Mouse (Mus musculus) small intestine, adult 2 months (tissue): ENCODE measurements around the gene Slc6a17. TPM values are rescaled to one million over a fixed set of nuclear protein-coding genes. Genes with fewer than 3 reads are reported as not detected.

Experiments used
- H3K27ac ChIP-seq: fragments of 200-500 bp; 2 replicates; pipeline ENCODE4 v1.5.1; 2012; ENCODE audit warnings: low read depth, low read length, control low read depth, inconsistent platforms; ENCODE audit not compliant: insufficient read depth
- H3K27me3 ChIP-seq: fragments of 200-500 bp; 2 replicates; pipeline ENCODE4 v1.6.1; 2012; ENCODE audit warnings: mild to moderate bottlenecking, moderate library complexity, low read length, inconsistent platforms; ENCODE audit not compliant: control insufficient read depth, insufficient read depth
- H3K36me3 ChIP-seq: fragments of 200-500 bp; 2 replicates; pipeline ENCODE4 v1.6.1; 2012; ENCODE audit warnings: mild to moderate bottlenecking, low read length, control low read depth, inconsistent platforms; ENCODE audit not compliant: control insufficient read depth, insufficient read depth
- H3K4me1 ChIP-seq: fragments of 200-500 bp; 2 replicates; pipeline ENCODE4 v1.6.1; 2012; ENCODE audit warnings: low read length, inconsistent platforms, mixed read lengths; ENCODE audit not compliant: control insufficient read depth, insufficient read depth, insufficient read length
- H3K4me3 ChIP-seq: fragments of 200-500 bp; 2 replicates; pipeline ENCODE4 v1.5.1; 2012; ENCODE audit warnings: low read depth, mild to moderate bottlenecking, control low read depth, inconsistent platforms, low read length, moderate library complexity
- CTCF ChIP-seq: fragments of 200-500 bp; IDR thresholded peaks from 2 replicates; pipeline ENCODE4 v1.5.1; 2012; ENCODE audit warnings: low read depth, mild to moderate bottlenecking, control low read depth, inconsistent platforms, low read length, moderate library complexity, mixed read lengths; ENCODE audit not compliant: insufficient replicate concordance, insufficient read length; ENCODE audit errors: extremely low read depth
- POLR2A ChIP-seq: fragments of 200-500 bp; IDR thresholded peaks from 2 replicates; pipeline ENCODE4 v1.6.1; 2012; ENCODE audit warnings: low read depth, mild to moderate bottlenecking, control low read depth, inconsistent platforms, low read length, moderate library complexity
- WGBS: fragments of 180-500 bp; shearing (Covaris S2); methylation state at CpG from one replicate; pipeline ENCODE4 v1.1.7; 2018; 5-methylcytosine and 5-hydroxymethylcytosine counted together
- polyA plus RNA-seq: library from polyadenylated mRNA; depleted of rRNA; stranded (reverse); fragments of >200 nt; gene quantifications from 2 replicates; pipeline ENCODE4 v1.2.3, GENCODE M21; 2012

Gene Slc6a17
- polyA plus RNA-seq, 1 experiment, result 1.6 TPM

DNA sequence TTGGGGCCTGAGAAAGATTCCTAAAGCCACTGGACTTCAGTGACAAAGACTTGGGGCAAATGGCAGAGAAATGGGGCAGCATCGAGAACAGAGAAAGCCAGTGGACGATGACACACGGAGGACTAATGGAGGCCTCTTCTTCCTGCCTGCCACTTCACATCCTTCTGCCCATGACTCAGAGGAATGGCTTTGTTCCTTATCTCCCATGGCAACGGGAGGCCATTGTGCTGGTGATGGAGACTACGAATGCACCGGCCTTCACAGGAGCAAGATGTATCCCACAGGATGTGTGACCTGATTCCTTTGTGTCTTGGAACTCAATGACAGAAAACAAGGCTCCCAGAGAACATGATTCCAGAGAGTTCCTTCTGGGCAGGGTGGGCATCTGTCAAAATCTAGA, 6.7 kb upstream of the Slc6a17 start:
- TF ChIP-seq POLR2A (no peak), CTCF (no peak)
- 66% methylated on average over 6 of the region's 6 CpGs for WGBS
- H3K36me3 ChIP-seq, result no peaks in the 10 kb centered on the region
- H3K27me3 ChIP-seq, result peaks cover 3% of the 10 kb centered on the region; the same call in 1 of the 2 replicates
- H3K4me1 ChIP-seq, result no peaks in the 10 kb centered on the region
- no peak overlapping the region for H3K4me3 ChIP-seq
- no peak overlapping the region for H3K27ac ChIP-seq

DNA sequence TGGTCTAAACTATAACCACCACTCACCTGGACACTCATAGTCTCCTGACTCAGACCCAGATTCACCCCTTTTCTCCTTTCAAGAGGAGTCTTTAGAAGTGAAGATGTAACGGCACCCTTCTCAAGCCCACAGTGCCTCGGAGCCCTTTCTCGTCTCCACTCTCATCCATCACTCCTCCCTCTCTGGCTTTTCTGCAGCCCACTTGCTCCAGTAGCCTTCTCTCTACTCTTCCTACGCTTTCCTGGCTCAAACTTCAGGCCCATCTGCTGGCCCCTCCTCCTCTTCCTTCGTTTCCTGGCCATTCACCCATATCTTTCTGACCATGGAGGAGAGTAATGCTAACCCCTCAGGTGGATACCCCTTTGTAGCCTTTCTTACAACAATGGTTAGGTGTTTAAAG, 3.1 kb upstream of the Slc6a17 start:
- TF ChIP-seq CTCF (no peak), POLR2A (no peak)
- Histone ChIP-seq H3K27me3 (peaks cover 21% of the 10 kb centered on the region), H3K4me1 (peaks cover 4% of the 10 kb centered on the region; the same call in 1 of the 2 replicates), H3K4me3 (no peak overlapping the region), H3K27ac (no peak overlapping the region), H3K36me3 (no peaks in the 10 kb centered on the region)
- WGBS, result 73% methylated on average over 5 of the region's 5 CpGs

DNA sequence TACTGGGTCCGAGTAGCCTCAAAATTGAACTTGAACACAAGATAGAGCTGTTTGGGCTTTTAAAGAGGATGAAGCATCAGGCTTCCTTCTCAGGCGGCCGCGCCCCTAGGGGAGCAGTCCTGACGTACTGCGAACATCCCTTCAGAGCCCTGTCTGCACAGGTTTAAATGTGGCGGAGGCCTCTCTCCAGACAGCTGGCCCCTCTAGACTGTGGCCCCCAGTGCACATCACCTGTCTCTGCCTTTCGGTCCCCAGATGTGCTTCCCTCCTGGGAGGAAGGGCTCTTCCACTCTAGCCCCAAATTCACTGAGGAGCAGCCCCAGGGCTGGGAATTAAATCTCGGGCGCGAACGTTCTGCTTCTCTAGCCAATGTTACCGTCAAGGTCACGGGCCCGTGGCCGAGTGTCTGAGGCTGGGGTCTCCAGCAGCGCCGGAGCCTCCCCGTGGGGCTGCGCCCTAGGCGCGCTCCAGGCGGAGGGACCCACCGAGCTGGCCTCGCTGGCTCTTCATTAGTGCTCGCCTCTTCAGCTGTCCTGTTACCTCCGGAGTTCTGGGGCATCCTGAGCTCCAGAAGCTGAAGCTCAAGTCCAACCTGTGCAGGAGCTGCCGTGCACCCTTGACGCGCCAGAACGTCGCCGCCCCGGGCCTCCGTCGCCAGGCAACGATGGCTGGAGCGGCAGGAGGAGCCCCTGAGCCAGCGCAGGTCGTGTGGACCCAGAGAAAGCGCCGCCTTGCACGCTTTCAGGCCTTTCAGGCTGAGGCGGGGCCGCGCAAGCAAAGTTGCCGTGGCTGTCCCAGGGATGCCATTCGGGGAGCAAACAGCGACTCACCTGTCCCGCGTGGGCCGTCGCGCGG, 815 bp downstream of the Slc6a17 start:
- Histone ChIP-seq H3K4me3 (peak overlapping the region; percentile 49), H3K4me1 (peaks cover 4% of the 10 kb centered on the region; the same call in 1 of the 2 replicates), H3K27ac (no peak overlapping the region), H3K27me3 (peaks cover 21% of the 10 kb centered on the region), H3K36me3 (no peaks in the 10 kb centered on the region)
- TF ChIP-seq POLR2A, result no peak
- no peak for TF ChIP-seq CTCF
- WGBS, result 8% methylated on average over 55 of the region's 55 CpGs

DNA sequence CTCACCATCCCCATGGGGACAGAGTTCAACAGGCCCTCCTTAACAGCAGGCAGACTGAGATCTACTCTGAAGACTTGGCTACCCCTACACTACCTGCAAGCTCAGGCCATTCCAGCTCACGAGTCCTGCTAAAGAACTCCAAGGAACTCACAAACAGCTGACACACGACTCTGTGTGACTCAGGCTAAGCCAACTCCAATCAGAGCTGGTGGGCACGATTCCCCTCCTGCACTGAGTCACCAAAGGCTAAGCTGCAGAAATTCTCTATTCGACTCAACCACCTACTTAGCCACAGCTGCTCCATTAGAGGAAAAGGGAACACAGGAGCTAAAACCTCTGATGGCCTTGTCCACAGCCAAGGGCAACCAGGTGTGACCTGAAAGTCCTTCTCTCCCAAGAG, 1.8 kb downstream of the Slc6a17 start:
- Histone ChIP-seq H3K27ac (no peak overlapping the region), H3K27me3 (peaks cover 21% of the 10 kb centered on the region), H3K4me3 (no peak overlapping the region), H3K4me1 (peaks cover 4% of the 10 kb centered on the region; the same call in 1 of the 2 replicates), H3K36me3 (no peaks in the 10 kb centered on the region)
- TF ChIP-seq CTCF (no peak), POLR2A (no peak)
- 68% methylated on average over 4 of the region's 4 CpGs for WGBS

DNA sequence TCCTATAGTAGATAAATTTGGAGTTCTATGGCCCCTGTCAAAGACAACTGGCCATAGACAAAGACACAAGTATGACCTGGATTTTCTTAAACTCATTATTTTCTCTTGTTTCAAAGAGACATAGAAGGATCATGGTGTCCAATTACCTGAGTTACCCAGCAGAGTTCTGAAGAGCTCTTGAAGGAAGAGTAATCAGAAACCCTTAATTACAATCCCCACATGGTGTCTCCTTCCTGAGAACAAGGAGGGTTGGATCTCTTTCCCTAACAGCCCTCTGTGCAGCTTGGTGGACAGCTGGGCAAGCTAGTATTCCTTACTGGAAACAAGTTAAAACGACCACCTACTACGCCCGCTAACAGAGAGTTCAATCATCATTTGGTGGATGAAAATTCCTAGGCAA, 6.4 kb downstream of the Slc6a17 start:
- TF ChIP-seq POLR2A (no peak), CTCF (no peak)
- WGBS, result 83% methylated on average over 3 of the region's 3 CpGs
- Histone ChIP-seq H3K4me3 (no peak overlapping the region), H3K27me3 (no peaks in the 10 kb centered on the region; the same call in none of the 2 replicates), H3K27ac (no peak overlapping the region), H3K36me3 (no peaks in the 10 kb centered on the region), H3K4me1 (no peaks in the 10 kb centered on the region)

DNA sequence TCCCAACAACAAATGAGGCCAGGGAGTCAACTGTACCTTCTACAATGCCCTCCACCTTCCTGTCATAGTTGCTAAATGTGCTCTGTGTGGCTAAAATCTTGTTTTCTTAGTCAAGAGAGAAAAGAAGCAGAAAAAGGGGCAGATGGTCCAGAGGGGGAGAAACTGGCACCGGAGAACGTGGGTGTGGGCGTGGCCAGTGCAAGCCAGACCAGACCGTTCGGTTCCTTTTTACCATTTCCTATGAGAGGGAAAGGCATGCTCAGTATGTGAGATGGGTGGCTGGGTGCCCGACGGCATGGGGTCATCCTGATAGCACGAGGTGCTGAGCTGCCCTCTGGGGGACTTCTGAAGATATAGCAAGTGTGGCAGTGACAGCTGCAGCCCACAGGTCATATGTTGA, 9.1 kb downstream of the Slc6a17 start:
- 50% methylated on average over 8 of the region's 8 CpGs for WGBS
- TF ChIP-seq POLR2A (no peak), CTCF (no peak)

DNA sequence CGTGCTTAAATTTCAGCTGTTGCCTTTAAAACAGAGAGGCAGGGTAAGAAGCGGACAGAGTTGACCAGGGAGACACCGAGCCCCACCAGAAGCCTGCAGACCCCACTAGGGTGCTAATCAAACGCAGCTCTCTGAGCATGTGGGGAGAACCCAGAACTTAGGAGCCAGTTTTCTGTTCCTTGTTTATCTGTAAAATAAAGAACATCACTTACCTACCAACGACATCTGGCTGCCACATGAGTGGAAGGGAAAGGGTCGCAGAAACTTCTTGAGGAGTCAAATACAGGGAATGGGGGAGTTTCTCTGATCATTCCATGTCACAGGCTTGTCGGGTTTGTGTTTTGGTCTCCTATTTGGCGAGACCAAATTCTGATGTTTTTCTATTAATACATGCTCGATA, 9.9 kb downstream of the Slc6a17 start:
- H3K36me3 ChIP-seq, result no peaks in the 10 kb centered on the region
- no peaks in the 10 kb centered on the region; the same call in 1 of the 2 replicates for H3K27me3 ChIP-seq
- TF ChIP-seq CTCF (no peak), POLR2A (no peak)
- 80% methylated on average over 9 of the region's 9 CpGs for WGBS
- no peak overlapping the region for H3K27ac ChIP-seq
- H3K4me3 ChIP-seq, result no peak overlapping the region
- H3K4me1 ChIP-seq, result no peaks in the 10 kb centered on the region

More for the DNA sequence above, 9.1 kb downstream of the Slc6a17 start:
- H3K4me1 ChIP-seq, result no peaks in the 10 kb centered on the region
- no peaks in the 10 kb centered on the region for H3K36me3 ChIP-seq
- H3K27ac ChIP-seq, result no peak overlapping the region
- no peak overlapping the region for H3K4me3 ChIP-seq
- no peaks in the 10 kb centered on the region; the same call in 1 of the 2 replicates for H3K27me3 ChIP-seq
